Mouse (Mus musculus): ENCODE measurements around the gene Trim71. TPM values are rescaled to one million over a fixed set of nuclear protein-coding genes. Genes with fewer than 3 reads are reported as not detected.
A peak's percentile ranks its signal among the peaks of the same experiment; 100 is the strongest.

The Trim71 gene
- polyA plus RNA-seq, 1 experiment, result not detected

GRCm38 (mm10) chr9:114484771-114485170 is 79.4 kb downstream of the Trim71 start:
- H3K27me3 ChIP-seq (ENCODE audit: control insufficient read depth, insufficient read depth, low read length), result no peaks in the 10 kb centered on the region
- peaks cover 12% of the 10 kb centered on the region for H3K4me1 ChIP-seq (ENCODE audit: control insufficient read depth, insufficient read depth, insufficient read length, low read length)
- no peak overlapping the region for H3K27ac ChIP-seq (ENCODE audit: insufficient read depth, low read depth, low read length)
- no peaks in the 10 kb centered on the region for H3K36me3 ChIP-seq (ENCODE audit: control insufficient read depth, insufficient read depth, low read length)
- TF ChIP-seq CTCF (IDR thresholded peaks at IDR 0.05; ENCODE audit: extremely low read depth, insufficient read length, insufficient replicate concordance, low read depth, low read length), result no peak
- TF ChIP-seq POLR2A (IDR thresholded peaks at IDR 0.05; ENCODE audit: low read depth, low read length), result no peak
- WGBS, result 82% methylated on average over 5 of the region's 5 CpGs
- H3K4me3 ChIP-seq (ENCODE audit: low read depth, low read length), result no peak overlapping the region

DNA sequence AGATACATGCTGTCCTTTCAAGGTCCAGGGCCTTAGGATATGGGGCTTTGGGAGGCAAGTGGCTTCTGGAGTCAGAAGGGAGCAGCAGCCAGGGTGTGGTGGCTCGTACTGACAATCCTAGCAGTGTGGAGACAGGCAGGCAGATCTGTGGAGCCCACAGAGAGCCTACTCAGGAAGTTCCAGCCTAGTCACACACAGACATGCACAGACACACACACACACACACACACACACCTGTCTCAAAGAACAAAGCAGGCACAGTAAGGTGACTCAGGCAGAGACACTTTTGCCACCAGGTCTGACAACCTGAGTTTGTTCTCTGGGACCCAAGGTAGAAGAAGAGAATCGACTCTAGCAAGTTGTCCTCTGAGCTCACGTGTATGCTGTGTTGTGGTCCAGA is 83.2 kb downstream of the Trim71 start:
- WGBS, result 76% methylated on average over 3 of the region's 3 CpGs
- Histone ChIP-seq H3K27ac (ENCODE audit: insufficient read depth, low read depth, low read length) (no peak overlapping the region), H3K27me3 (ENCODE audit: control insufficient read depth, insufficient read depth, low read length) (no peaks in the 10 kb centered on the region), H3K36me3 (ENCODE audit: control insufficient read depth, insufficient read depth, low read length) (no peaks in the 10 kb centered on the region), H3K4me3 (ENCODE audit: low read depth, low read length) (no peak overlapping the region), H3K4me1 (ENCODE audit: control insufficient read depth, insufficient read depth, insufficient read length, low read length) (no peaks in the 10 kb centered on the region)
- TF ChIP-seq POLR2A (IDR thresholded peaks at IDR 0.05; ENCODE audit: low read depth, low read length) (no peak), CTCF (IDR thresholded peaks at IDR 0.05; ENCODE audit: extremely low read depth, insufficient read length, insufficient replicate concordance, low read depth, low read length) (no peak)

- H3K4me3 ChIP-seq (ENCODE audit: low read depth, low read length), result no peak overlapping the region
- H3K27me3 ChIP-seq (ENCODE audit: control insufficient read depth, insufficient read depth, low read length), result no peaks in the 10 kb centered on the region
- 91% methylated on average over 9 of the region's 9 CpGs for WGBS
- no peaks in the 10 kb centered on the region for H3K36me3 ChIP-seq (ENCODE audit: control insufficient read depth, insufficient read depth, low read length)
- peaks cover 3% of the 10 kb centered on the region; the same call in 1 of the 2 replicates for H3K4me1 ChIP-seq (ENCODE audit: control insufficient read depth, insufficient read depth, insufficient read length, low read length)
- TF ChIP-seq CTCF (IDR thresholded peaks at IDR 0.05; ENCODE audit: extremely low read depth, insufficient read length, insufficient replicate concordance, low read depth, low read length), result no peak
- TF ChIP-seq POLR2A (IDR thresholded peaks at IDR 0.05; ENCODE audit: low read depth, low read length), result no peak
- H3K27ac ChIP-seq (ENCODE audit: insufficient read depth, low read depth, low read length), result no peak overlapping the region
Measured at GRCm38 (mm10) chr9:114477019-114477418, 87.2 kb downstream of the Trim71 start.

GRCm38 (mm10) chr9:114471892-114472291 is 92.3 kb downstream of the Trim71 start:
- Histone ChIP-seq H3K36me3 (ENCODE audit: control insufficient read depth, insufficient read depth, low read length) (0 out of 2 replicates have a peak, but pooled peaks cover 4% of the 10 kb centered on the region), H3K27ac (ENCODE audit: insufficient read depth, low read depth, low read length) (no peak overlapping the region), H3K4me1 (ENCODE audit: control insufficient read depth, insufficient read depth, insufficient read length, low read length) (peaks cover 3% of the 10 kb centered on the region; the same call in 1 of the 2 replicates), H3K27me3 (ENCODE audit: control insufficient read depth, insufficient read depth, low read length) (no peaks in the 10 kb centered on the region), H3K4me3 (ENCODE audit: low read depth, low read length) (no peak overlapping the region)
- 54% methylated on average over 7 of the region's 7 CpGs for WGBS
- TF ChIP-seq POLR2A (IDR thresholded peaks at IDR 0.05; ENCODE audit: low read depth, low read length) (no peak), CTCF (IDR thresholded peaks at IDR 0.05; ENCODE audit: extremely low read depth, insufficient read length, insufficient replicate concordance, low read depth, low read length) (no peak)

DNA sequence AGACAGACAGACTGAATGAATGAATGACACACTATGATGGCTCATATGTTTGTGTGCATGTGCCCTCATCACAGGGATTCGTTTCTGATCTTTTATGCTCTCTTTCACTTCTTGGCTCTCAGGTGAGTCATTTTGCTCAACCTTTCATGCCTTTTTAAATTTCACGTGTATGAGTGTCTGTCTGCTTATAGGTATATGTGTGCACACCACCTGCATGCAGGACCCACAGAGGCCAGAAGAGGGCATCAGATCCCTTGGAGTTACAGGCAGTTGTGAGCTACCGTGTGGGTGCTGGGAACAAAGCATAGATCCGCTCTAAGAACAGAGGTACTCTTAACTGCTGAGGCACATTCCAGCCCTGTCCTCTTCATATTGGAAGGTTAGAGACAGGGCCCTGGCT is 95.5 kb downstream of the Trim71 start:
- 93% methylated on average over 4 of the region's 4 CpGs for WGBS
- no peak overlapping the region for H3K27ac ChIP-seq (ENCODE audit: insufficient read depth, low read depth, low read length)
- H3K4me3 ChIP-seq (ENCODE audit: low read depth, low read length), result no peak overlapping the region
- H3K4me1 ChIP-seq (ENCODE audit: control insufficient read depth, insufficient read depth, insufficient read length, low read length), result peaks cover 3% of the 10 kb centered on the region; the same call in 1 of the 2 replicates
- H3K27me3 ChIP-seq (ENCODE audit: control insufficient read depth, insufficient read depth, low read length), result no peaks in the 10 kb centered on the region
- peaks cover 15% of the 10 kb centered on the region for H3K36me3 ChIP-seq (ENCODE audit: control insufficient read depth, insufficient read depth, low read length)
- TF ChIP-seq POLR2A (IDR thresholded peaks at IDR 0.05; ENCODE audit: low read depth, low read length), result no peak
- TF ChIP-seq CTCF (IDR thresholded peaks at IDR 0.05; ENCODE audit: extremely low read depth, insufficient read length, insufficient replicate concordance, low read depth, low read length), result peak; percentile 22; the same call in 1 of the 2 replicates

GRCm38 (mm10) chr9:114468217-114468616 is 96.0 kb downstream of the Trim71 start:
- Histone ChIP-seq H3K27ac (ENCODE audit: insufficient read depth, low read depth, low read length) (no peak overlapping the region), H3K36me3 (ENCODE audit: control insufficient read depth, insufficient read depth, low read length) (peaks cover 15% of the 10 kb centered on the region), H3K27me3 (ENCODE audit: control insufficient read depth, insufficient read depth, low read length) (no peaks in the 10 kb centered on the region), H3K4me1 (ENCODE audit: control insufficient read depth, insufficient read depth, insufficient read length, low read length) (peaks cover 3% of the 10 kb centered on the region; the same call in 1 of the 2 replicates), H3K4me3 (ENCODE audit: low read depth, low read length) (no peak overlapping the region)
- no peak for TF ChIP-seq POLR2A (IDR thresholded peaks at IDR 0.05; ENCODE audit: low read depth, low read length)
- no peak for TF ChIP-seq CTCF (IDR thresholded peaks at IDR 0.05; ENCODE audit: extremely low read depth, insufficient read length, insufficient replicate concordance, low read depth, low read length)
- 89% methylated on average over 5 of the region's 5 CpGs for WGBS

- no peaks in the 10 kb centered on the region for H3K27me3 ChIP-seq (ENCODE audit: control insufficient read depth, insufficient read depth, low read length)
- no peak for TF ChIP-seq POLR2A (IDR thresholded peaks at IDR 0.05; ENCODE audit: low read depth, low read length)
- TF ChIP-seq CTCF (IDR thresholded peaks at IDR 0.05; ENCODE audit: extremely low read depth, insufficient read length, insufficient replicate concordance, low read depth, low read length), result no peak
- no peak overlapping the region for H3K27ac ChIP-seq (ENCODE audit: insufficient read depth, low read depth, low read length)
- H3K4me1 ChIP-seq (ENCODE audit: control insufficient read depth, insufficient read depth, insufficient read length, low read length), result no peaks in the 10 kb centered on the region
- peaks cover 18% of the 10 kb centered on the region for H3K36me3 ChIP-seq (ENCODE audit: control insufficient read depth, insufficient read depth, low read length)
- WGBS, result 75% methylated on average over 7 of the region's 7 CpGs
- H3K4me3 ChIP-seq (ENCODE audit: low read depth, low read length), result no peak overlapping the region
Measured at GRCm38 (mm10) chr9:114466871-114467270, 97.3 kb downstream of the Trim71 start.

All from small intestine, adult 2 months (tissue).